Mouse (Mus musculus): ENCODE data around the gene Dcps. TPM values are rescaled to one million over a fixed set of nuclear protein-coding genes. Genes with fewer than 3 reads are reported as not detected.
"Not testable (repeated sequence)": the region's sequence is repeated elsewhere in the genome, so short reads cannot be mapped to it uniquely, and the experiment has no call there.

Dcps gene
- polyA plus RNA-seq, 1 experiment from 2014 or later = 85.6 TPM

GRCm38 (mm10) chr9:35156002-35156710 lies 19.7 kb downstream of the Dcps start:
- Histone ChIP-seq H3K27ac (peak overlapping the region; percentile 45), H3K9ac (replicated peaks) (0 out of 2 replicates have a peak overlapping the region, but pooled peaks have one; percentile 27), H3K4me2 (no peak overlapping the region), H3K4me3 (replicated peaks) (no peak overlapping the region), H3K9me3 (no peaks in the 10 kb centered on the region), H3K4me1 (replicated peaks) (peaks cover 12% of the 10 kb centered on the region), H3K36me3 (peaks cover 8% of the 10 kb centered on the region; the same call in 1 of the 2 replicates), H3K27me3 (no peaks in the 10 kb centered on the region)
- 86% methylated on average over 5 of the region's 5 CpGs for WGBS
- no peak for ATAC-seq (ENCODE audit: insufficient number of reproducible peaks, insufficient read depth, low FRiP score, low TSS enrichment, low read depth)

GRCm38 (mm10) chr9:35152923-35153322 lies 22.9 kb downstream of the Dcps start:
- Histone ChIP-seq H3K36me3 (peaks cover 8% of the 10 kb centered on the region; the same call in 1 of the 2 replicates), H3K27me3 (no peaks in the 10 kb centered on the region), H3K4me3 (replicated peaks) (no peak overlapping the region), H3K27ac (no peak overlapping the region), H3K9me3 (no peaks in the 10 kb centered on the region), H3K9ac (replicated peaks) (no peak overlapping the region), H3K4me1 (replicated peaks) (peaks cover 16% of the 10 kb centered on the region), H3K4me2 (no peak overlapping the region)
- ATAC-seq (ENCODE audit: insufficient number of reproducible peaks, insufficient read depth, low FRiP score, low TSS enrichment, low read depth) = no peak
- 92% methylated on average over 1 of the region's 1 CpGs for WGBS

- ATAC-seq (ENCODE audit: insufficient number of reproducible peaks, insufficient read depth, low FRiP score, low TSS enrichment, low read depth) = not testable (repeated sequence)
These were observed 27.0 kb downstream of the Dcps start for GRCm38 (mm10) chr9:35148822-35149221.

GRCm38 (mm10) chr9:35147261-35147660 lies 28.6 kb downstream of the Dcps start:
- not testable (repeated sequence) for ATAC-seq (ENCODE audit: insufficient number of reproducible peaks, insufficient read depth, low FRiP score, low TSS enrichment, low read depth); H3K4me3 ChIP-seq (replicated peaks)
- 91% methylated on average over 14 of the region's 14 CpGs for WGBS

More at GRCm38 (mm10) chr9:35148822-35149221, 27.0 kb downstream of the Dcps start:
- H3K4me2 ChIP-seq; H3K27me3 ChIP-seq; H3K27ac ChIP-seq; H3K36me3 ChIP-seq; H3K9ac ChIP-seq (replicated peaks); H3K9me3 ChIP-seq; H3K4me1 ChIP-seq (replicated peaks); H3K4me3 ChIP-seq (replicated peaks): not testable (repeated sequence)

GRCm38 (mm10) chr9:35145829-35146228 lies 30.0 kb downstream of the Dcps start:
- H3K9ac ChIP-seq (replicated peaks) = no peak overlapping the region
- H3K36me3 ChIP-seq = no peaks in the 10 kb centered on the region
- H3K4me3 ChIP-seq (replicated peaks) = no peak overlapping the region
- no peak overlapping the region for H3K27ac ChIP-seq
- H3K4me2 ChIP-seq = no peak overlapping the region
- no peak for ATAC-seq (ENCODE audit: insufficient number of reproducible peaks, insufficient read depth, low FRiP score, low TSS enrichment, low read depth)
- no peaks in the 10 kb centered on the region for H3K27me3 ChIP-seq
- 78% methylated on average over 1 of the region's 1 CpGs for WGBS
- H3K4me1 ChIP-seq (replicated peaks) = 0 out of 2 replicates have a peak, but pooled peaks cover 4% of the 10 kb centered on the region
- H3K9me3 ChIP-seq = no peaks in the 10 kb centered on the region

More at GRCm38 (mm10) chr9:35147261-35147660, 28.6 kb downstream of the Dcps start:
- H3K36me3 ChIP-seq; H3K4me1 ChIP-seq (replicated peaks); H3K9me3 ChIP-seq; H3K27me3 ChIP-seq; H3K4me2 ChIP-seq; H3K9ac ChIP-seq (replicated peaks); H3K27ac ChIP-seq: not testable (repeated sequence)

- ATAC-seq (ENCODE audit: insufficient number of reproducible peaks, insufficient read depth, low FRiP score, low TSS enrichment, low read depth) = no peak
- H3K9me3 ChIP-seq = no peaks in the 10 kb centered on the region
- no peak overlapping the region for H3K27ac ChIP-seq
- no peak overlapping the region for H3K4me3 ChIP-seq (replicated peaks)
- H3K36me3 ChIP-seq = no peaks in the 10 kb centered on the region
- 87% methylated on average over 9 of the region's 9 CpGs for WGBS
- H3K4me2 ChIP-seq = no peak overlapping the region
- H3K9ac ChIP-seq (replicated peaks) = no peak overlapping the region
- peaks cover 4% of the 10 kb centered on the region for H3K4me1 ChIP-seq (replicated peaks)
- no peaks in the 10 kb centered on the region for H3K27me3 ChIP-seq
These were observed 30.7 kb downstream of the Dcps start for GRCm38 (mm10) chr9:35145118-35145517.

- Histone ChIP-seq H3K4me1 (replicated peaks) (peaks cover 10% of the 10 kb centered on the region), H3K4me3 (replicated peaks) (no peak overlapping the region), H3K27ac (no peak overlapping the region), H3K4me2 (no peak overlapping the region), H3K27me3 (no peaks in the 10 kb centered on the region), H3K9ac (replicated peaks) (no peak overlapping the region), H3K36me3 (no peaks in the 10 kb centered on the region), H3K9me3 (no peaks in the 10 kb centered on the region)
- ATAC-seq (ENCODE audit: insufficient number of reproducible peaks, insufficient read depth, low FRiP score, low TSS enrichment, low read depth) = no peak
- 87% methylated on average over 2 of the region's 2 CpGs for WGBS
These were observed 33.6 kb downstream of the Dcps start for GRCm38 (mm10) chr9:35142221-35142620.

- 77% methylated on average over 5 of the region's 5 CpGs for WGBS
- H3K9ac ChIP-seq (replicated peaks) = no peak overlapping the region
- H3K27ac ChIP-seq = no peak overlapping the region
- no peak overlapping the region for H3K4me2 ChIP-seq
- peaks cover 5% of the 10 kb centered on the region; the same call in 1 of the 2 replicates for H3K36me3 ChIP-seq
- H3K4me1 ChIP-seq (replicated peaks) = peaks cover 10% of the 10 kb centered on the region
- H3K9me3 ChIP-seq = no peaks in the 10 kb centered on the region
- H3K4me3 ChIP-seq (replicated peaks) = no peak overlapping the region
- ATAC-seq (ENCODE audit: insufficient number of reproducible peaks, insufficient read depth, low FRiP score, low TSS enrichment, low read depth) = no peak
- H3K27me3 ChIP-seq = no peaks in the 10 kb centered on the region
These were observed 36.6 kb downstream of the Dcps start for GRCm38 (mm10) chr9:35139231-35139744.

- Histone ChIP-seq H3K4me2 (no peak overlapping the region), H3K27ac (no peak overlapping the region), H3K9ac (replicated peaks) (no peak overlapping the region), H3K36me3 (peaks cover 5% of the 10 kb centered on the region; the same call in 1 of the 2 replicates), H3K4me1 (replicated peaks) (peaks cover 10% of the 10 kb centered on the region), H3K4me3 (replicated peaks) (no peak overlapping the region), H3K9me3 (no peaks in the 10 kb centered on the region), H3K27me3 (no peaks in the 10 kb centered on the region)
- 47% methylated on average over 7 of the region's 7 CpGs for WGBS
- no peak for ATAC-seq (ENCODE audit: insufficient number of reproducible peaks, insufficient read depth, low FRiP score, low TSS enrichment, low read depth)
These were observed 37.8 kb downstream of the Dcps start for GRCm38 (mm10) chr9:35138029-35138428.

- H3K27me3 ChIP-seq = no peaks in the 10 kb centered on the region
- no peak for ATAC-seq (ENCODE audit: insufficient number of reproducible peaks, insufficient read depth, low FRiP score, low TSS enrichment, low read depth)
- peaks cover 10% of the 10 kb centered on the region for H3K4me1 ChIP-seq (replicated peaks)
- H3K9ac ChIP-seq (replicated peaks) = no peak overlapping the region
- peaks cover 5% of the 10 kb centered on the region; the same call in 1 of the 2 replicates for H3K36me3 ChIP-seq
- no peaks in the 10 kb centered on the region for H3K9me3 ChIP-seq
- 78% methylated on average over 6 of the region's 6 CpGs for WGBS
- H3K27ac ChIP-seq = no peak overlapping the region
- H3K4me2 ChIP-seq = no peak overlapping the region
- H3K4me3 ChIP-seq (replicated peaks) = no peak overlapping the region
These were observed 40.3 kb downstream of the Dcps start for GRCm38 (mm10) chr9:35135575-35135974.

- H3K4me2 ChIP-seq = no peak overlapping the region
- H3K9me3 ChIP-seq = no peaks in the 10 kb centered on the region
- no peak overlapping the region for H3K9ac ChIP-seq (replicated peaks)
- H3K4me3 ChIP-seq (replicated peaks) = no peak overlapping the region
- no peaks in the 10 kb centered on the region for H3K27me3 ChIP-seq
- H3K4me1 ChIP-seq (replicated peaks) = no peaks in the 10 kb centered on the region
- H3K27ac ChIP-seq = no peak overlapping the region
- no peak for ATAC-seq (ENCODE audit: insufficient number of reproducible peaks, insufficient read depth, low FRiP score, low TSS enrichment, low read depth)
- WGBS = 85% methylated on average over 16 of the region's 16 CpGs
- H3K36me3 ChIP-seq = peaks cover 23% of the 10 kb centered on the region
These were observed 44.0 kb downstream of the Dcps start for GRCm38 (mm10) chr9:35131637-35132397.

Data from limb, embryonic 12.5 days (tissue).